In genomic region chr15:85652871-85653337, GRCm38 (mm10) we compare ENCODE assay signal across 8 mouse cellular contexts.
DNase-seq lines count a peak whose midpoint lies in the region; ATAC-seq lines count a peak whose summit lies in the region.

No protein-coding gene starts in this region.

- no peaks in the 10 kb centered on the region for H3K9me3 ChIP-seq in heart, embryonic 14.5 days (ENCODE audit: control insufficient read depth, low read length)
- no peaks in the 10 kb centered on the region for H3K9me3 ChIP-seq in intestine, embryonic 14.5 days (ENCODE audit: control insufficient read depth, low read length)
- H3K9me3 ChIP-seq in midbrain, embryonic 15.5 days, result no peaks in the 10 kb centered on the region

- peak overlapping the region; percentile 12 to 93; a peak in 2 of 4 replicates for H3K27ac ChIP-seq in heart, embryonic 14.5 days (replicated peaks in 1 of 2; ENCODE audit: control insufficient read depth in 1 of 2, insufficient read depth in 1 of 2, low read depth in 2 of 2, low read length in 2 of 2)
- peak overlapping the region; percentile 91 for H3K27ac ChIP-seq in intestine, embryonic 14.5 days (ENCODE audit: low read depth)
- peak overlapping the region; percentile 96 for H3K27ac ChIP-seq in midbrain, embryonic 15.5 days

- H3K4me2 ChIP-seq in heart, embryonic 14.5 days (ENCODE audit: low read length), result peak overlapping the region; percentile 83
- peak overlapping the region; percentile 70 for H3K4me2 ChIP-seq in intestine, embryonic 14.5 days (ENCODE audit: low read length)
- peak overlapping the region; percentile 56 for H3K4me2 ChIP-seq in midbrain, embryonic 15.5 days

- H3K4me1 ChIP-seq in heart, embryonic 14.5 days (ENCODE audit: control insufficient read depth in 2 of 2, insufficient read depth in 2 of 2, low read length in 2 of 2), result peaks cover 15 to 21% of the 10 kb centered on the region in 2 experiments
- H3K4me1 ChIP-seq in intestine, embryonic 14.5 days (replicated peaks; ENCODE audit: control insufficient read depth, insufficient read depth, low read length), result peaks cover 23% of the 10 kb centered on the region
- H3K4me1 ChIP-seq in midbrain, embryonic 15.5 days, result peaks cover 46% of the 10 kb centered on the region

- H3K4me3 ChIP-seq in heart, embryonic 14.5 days (ENCODE audit: control insufficient read depth in 1 of 2, insufficient read depth in 1 of 2, low read depth in 1 of 2, low read length in 2 of 2), result peak overlapping the region in 1 of 2 experiments; percentile 48; a peak in 2 of 4 replicates
- H3K4me3 ChIP-seq in intestine, embryonic 14.5 days (ENCODE audit: low read depth, low read length), result peak overlapping the region; percentile 32; the same call in 1 of the 2 replicates
- peak overlapping the region; percentile 36; the same call in 1 of the 2 replicates for H3K4me3 ChIP-seq in midbrain, embryonic 15.5 days

- peak overlapping the region; percentile 85; the same call in 1 of the 2 replicates for H3K9ac ChIP-seq in heart, embryonic 14.5 days (ENCODE audit: low read length)
- H3K9ac ChIP-seq in intestine, embryonic 14.5 days (ENCODE audit: low read length), result peak overlapping the region; percentile 50
- H3K9ac ChIP-seq in midbrain, embryonic 15.5 days, result peak overlapping the region; percentile 19; the same call in 1 of the 2 replicates

- intact Hi-C loops in heart, postnatal 10 days (cut with DNase I), result no loop called here

- peaks cover 7% of the 10 kb centered on the region; the same call in 1 of the 2 replicates for H3K27me3 ChIP-seq in heart, embryonic 14.5 days (ENCODE audit: control insufficient read depth, insufficient read depth, low read length)
- H3K27me3 ChIP-seq in intestine, embryonic 14.5 days (replicated peaks; ENCODE audit: control insufficient read depth, insufficient read depth, low read length), result no peaks in the 10 kb centered on the region; the same call in 1 of the 2 replicates
- H3K27me3 ChIP-seq in midbrain, embryonic 15.5 days (replicated peaks), result peaks cover 13% of the 10 kb centered on the region

- ATAC-seq in heart, embryonic 14.5 days (ENCODE audit: insufficient number of reproducible peaks, insufficient read depth, low FRiP score, low read depth), result no peak
- ATAC-seq in intestine, embryonic 14.5 days (replicated peaks; ENCODE audit: low FRiP score, low TSS enrichment, low read depth), result no peak
- peak; percentile 64 for ATAC-seq in midbrain, embryonic 15.5 days (replicated peaks)
- ATAC-seq in activated CD4-positive, CD25-positive, alpha-beta regulatory T cell, adult 4 months, result no peak

- 60% methylated on average over 9 of the region's 9 CpGs for WGBS in heart, embryonic 14.5 days
- 58% methylated on average over 9 of the region's 9 CpGs for WGBS in intestine, embryonic 14.5 days
- 35% methylated on average over 9 of the region's 9 CpGs for WGBS in midbrain, embryonic 15.5 days

- DNase-seq in heart, postnatal 10 days, result no peak
- DNase-seq in 3134 (ENCODE audit: extremely low read depth, insufficient read length, low spot score), result peak; percentile 54
- DNase-seq in cerebellum, adult 18-20 months, result peak; percentile 59 to 67
- DNase-seq in intestine, embryonic 14.5 days (ENCODE audit: low spot score), result no peak
- no peak for DNase-seq in thymus, postnatal 14 days

- no peaks in the 10 kb centered on the region; the same call in 1 of the 2 replicates for H3K36me3 ChIP-seq in heart, embryonic 14.5 days (ENCODE audit: control insufficient read depth, insufficient read depth, low read length)
- no peaks in the 10 kb centered on the region for H3K36me3 ChIP-seq in intestine, embryonic 14.5 days (ENCODE audit: control insufficient read depth, insufficient read depth, low read length)
- no peaks in the 10 kb centered on the region for H3K36me3 ChIP-seq in midbrain, embryonic 15.5 days (replicated peaks)

Comparison
In these comparisons a context has a peak if more than half of its experiments do, and no peak if none do; other contexts are left out.
1. H3K9ac ChIP-seq: peak in every context shown above with its lines; median percentile 85 in heart, embryonic 14.5 days; 50 in intestine, embryonic 14.5 days; 19 in midbrain, embryonic 15.5 days.
2. DNase-seq: peak in 3134 (single experiment) and cerebellum, adult 18-20 months (2 of 2); none in heart, postnatal 10 days (0 of 2), intestine, embryonic 14.5 days (single experiment) and thymus, postnatal 14 days (single experiment).
3. Peak in every context shown above with its lines, with median percentiles within 50 percentile points of each other: H3K27ac ChIP-seq and H3K4me2 ChIP-seq.